9 mouse cellular contexts compared by ENCODE assay signal in genomic region chr10:62843787-62844491, GRCm38 (mm10). TPM values are rescaled to one million over a fixed set of nuclear protein-coding genes. Genes with fewer than 3 reads are reported as not detected.
A peak's percentile ranks its signal among the peaks of the same experiment; 100 is the strongest.
DNase-seq lines count a peak whose midpoint lies in the region; ATAC-seq and TF ChIP-seq lines count a peak whose summit lies in the region.
"Had no signal": no experiment of that assay in that cellular context is flagged by ENCODE, and none has a peak within 500 bp of the region (broad histone marks: within the 10 kb centered on the region; RNA-seq: fewer than 3 reads in every experiment).

No protein-coding gene starts in this region.

- H3K27ac ChIP-seq in midbrain, embryonic 11.5 days (ENCODE audit: low read depth, low read length): no peak overlapping the region
- no peak overlapping the region for H3K27ac ChIP-seq in midbrain, postnatal 0 days (ENCODE audit: low read depth, low read length)
- H3K27ac ChIP-seq in heart, embryonic 10.5 days: peak overlapping the region; percentile 81
- peak overlapping the region; percentile 69 for H3K27ac ChIP-seq in stomach, postnatal 0 days (replicated peaks)
- no peak overlapping the region for H3K27ac ChIP-seq in liver, embryonic 11.5 days (ENCODE audit: low read depth, low read length)
- H3K27ac ChIP-seq in cerebellum, adult 2 months (ENCODE audit: insufficient read depth, low read length): no peak overlapping the region
- H3K27ac ChIP-seq: midbrain, embryonic 12.5 days had no signal

- no peak for TF ChIP-seq CTCF in midbrain, postnatal 0 days (IDR thresholded peaks at IDR 0.05)
- no peak for TF ChIP-seq CTCF in stomach, postnatal 0 days (IDR thresholded peaks at IDR 0.05; ENCODE audit: low read depth)
- no peak for TF ChIP-seq CTCF in cerebellum, adult 2 months (IDR thresholded peaks at IDR 0.05; ENCODE audit: borderline replicate concordance, insufficient read depth, low read depth, low read length)

- no peak for ATAC-seq in midbrain, embryonic 11.5 days (ENCODE audit: low FRiP score)
- no peak for ATAC-seq in midbrain, postnatal 0 days (ENCODE audit: low FRiP score)
- peak; percentile 91 for ATAC-seq in stomach, postnatal 0 days (ENCODE audit: low FRiP score, low TSS enrichment)
- ATAC-seq in liver, embryonic 11.5 days (replicated peaks; ENCODE audit: low FRiP score): no peak

- TF ChIP-seq EP300 in stomach, postnatal 0 days (optimal IDR thresholded peaks at IDR 0.05): no peak

- DNase-seq in midbrain, embryonic 11.5 days (ENCODE audit: low spot score, missing footprints): peak; percentile 64
- DNase-seq in midbrain, postnatal 0 days (ENCODE audit: low spot score): no peak
- peak; percentile 80 for DNase-seq in heart, embryonic 10.5 days (ENCODE audit: low spot score)
- peak; percentile 80 to 86 for DNase-seq in kidney, postnatal 36 days
- peak; percentile 60 for DNase-seq in stomach, postnatal 0 days (ENCODE audit: low spot score)
- DNase-seq in right cerebral cortex, postnatal 36 days (ENCODE audit: low spot score in 2 of 2): no peak
- no peak for DNase-seq in liver, embryonic 11.5 days (ENCODE audit: low spot score)
- DNase-seq in cerebellum, adult 2 months: no peak

- H3K36me3 ChIP-seq in midbrain, embryonic 11.5 days (ENCODE audit: control insufficient read depth, insufficient read depth, low read length): peaks cover 7% of the 10 kb centered on the region; the same call in 1 of the 2 replicates
- H3K36me3 ChIP-seq in midbrain, postnatal 0 days (ENCODE audit: insufficient read depth, low read length): peaks cover 10% of the 10 kb centered on the region
- H3K36me3 ChIP-seq in heart, embryonic 10.5 days: peaks cover 15% of the 10 kb centered on the region
- no peaks in the 10 kb centered on the region; the same call in 1 of the 2 replicates for H3K36me3 ChIP-seq in stomach, postnatal 0 days (ENCODE audit: control insufficient read depth, insufficient read depth, low read length)
- H3K36me3 ChIP-seq in liver, embryonic 11.5 days (ENCODE audit: control insufficient read depth, insufficient read depth, low read length): no peaks in the 10 kb centered on the region

- no peak for TF ChIP-seq POLR2A in cerebellum, adult 2 months (IDR thresholded peaks at IDR 0.05; ENCODE audit: borderline replicate concordance, insufficient read depth, low read length)

- no peaks in the 10 kb centered on the region for H3K4me1 ChIP-seq in midbrain, embryonic 11.5 days (ENCODE audit: control insufficient read depth, insufficient read depth, low read length)
- no peaks in the 10 kb centered on the region for H3K4me1 ChIP-seq in midbrain, postnatal 0 days (ENCODE audit: insufficient read depth, low read length)
- peaks cover 23% of the 10 kb centered on the region; the same call in 1 of the 2 replicates for H3K4me1 ChIP-seq in heart, embryonic 10.5 days
- peaks cover 3% of the 10 kb centered on the region; the same call in 1 of the 2 replicates for H3K4me1 ChIP-seq in stomach, postnatal 0 days (replicated peaks; ENCODE audit: control insufficient read depth, insufficient read depth)
- H3K4me1 ChIP-seq in liver, embryonic 11.5 days (replicated peaks; ENCODE audit: control insufficient read depth, insufficient read depth, low read length): no peaks in the 10 kb centered on the region
- H3K4me1 ChIP-seq in cerebellum, adult 2 months (ENCODE audit: control insufficient read depth, insufficient read depth, low read length): peaks cover 11% of the 10 kb centered on the region
- H3K4me1 ChIP-seq: midbrain, embryonic 12.5 days had no signal

- no peaks in the 10 kb centered on the region for H3K27me3 ChIP-seq in midbrain, embryonic 11.5 days (ENCODE audit: control insufficient read depth, insufficient read depth, low read length)
- H3K27me3 ChIP-seq in midbrain, postnatal 0 days (ENCODE audit: insufficient read depth, low read length): no peaks in the 10 kb centered on the region
- no peaks in the 10 kb centered on the region for H3K27me3 ChIP-seq in heart, embryonic 10.5 days (ENCODE audit: insufficient read depth, poor library complexity, severe bottlenecking)
- no peaks in the 10 kb centered on the region for H3K27me3 ChIP-seq in stomach, postnatal 0 days (ENCODE audit: control insufficient read depth, insufficient read depth, low read length)
- no peaks in the 10 kb centered on the region for H3K27me3 ChIP-seq in liver, embryonic 11.5 days (replicated peaks; ENCODE audit: control insufficient read depth, insufficient read depth, low read length)
- no peaks in the 10 kb centered on the region for H3K27me3 ChIP-seq in cerebellum, adult 2 months (ENCODE audit: control insufficient read depth, insufficient read depth, low read length)
- H3K27me3 ChIP-seq: midbrain, embryonic 12.5 days had no signal

- WGBS in midbrain, embryonic 11.5 days: 80% methylated on average over 9 of the region's 9 CpGs
- 81% methylated on average over 9 of the region's 9 CpGs for WGBS in midbrain, postnatal 0 days
- 30% methylated on average over 9 of the region's 9 CpGs for WGBS in heart, embryonic 10.5 days
- 25% methylated on average over 9 of the region's 9 CpGs for WGBS in stomach, postnatal 0 days
- WGBS in liver, embryonic 11.5 days: 61% methylated on average over 9 of the region's 9 CpGs
- WGBS in cerebellum, adult 2 months: 72% methylated on average over 9 of the region's 9 CpGs

- no peak overlapping the region for H3K9ac ChIP-seq in midbrain, embryonic 11.5 days (ENCODE audit: low read length)
- H3K9ac ChIP-seq in midbrain, postnatal 0 days (replicated peaks; ENCODE audit: low read length, poor library complexity, severe bottlenecking): no peak overlapping the region
- no peak overlapping the region for H3K9ac ChIP-seq in stomach, postnatal 0 days (ENCODE audit: low read length)
- H3K9ac ChIP-seq in liver, embryonic 11.5 days (ENCODE audit: low read depth, low read length): no peak overlapping the region
- H3K9ac ChIP-seq: midbrain, embryonic 12.5 days had no signal

- no peak overlapping the region for H3K4me2 ChIP-seq in midbrain, embryonic 11.5 days
- H3K4me2 ChIP-seq in midbrain, postnatal 0 days (ENCODE audit: low read depth, low read length, poor library complexity, severe bottlenecking): no peak overlapping the region
- peak overlapping the region; percentile 32 for H3K4me2 ChIP-seq in stomach, postnatal 0 days (replicated peaks; ENCODE audit: low read depth)
- H3K4me2 ChIP-seq in liver, embryonic 11.5 days: no peak overlapping the region
- H3K4me2 ChIP-seq: midbrain, embryonic 12.5 days had no signal

- no peaks in the 10 kb centered on the region for H3K9me3 ChIP-seq in midbrain, embryonic 11.5 days (ENCODE audit: control insufficient read depth, low read length)
- no peaks in the 10 kb centered on the region for H3K9me3 ChIP-seq in midbrain, postnatal 0 days (ENCODE audit: low read length)
- H3K9me3 ChIP-seq in heart, embryonic 10.5 days: no peaks in the 10 kb centered on the region
- H3K9me3 ChIP-seq in stomach, postnatal 0 days (ENCODE audit: control insufficient read depth, low read length): no peaks in the 10 kb centered on the region
- no peaks in the 10 kb centered on the region for H3K9me3 ChIP-seq in liver, embryonic 11.5 days (ENCODE audit: control insufficient read depth, low read length)
- H3K9me3 ChIP-seq: midbrain, embryonic 12.5 days had no signal

- H3K4me3 ChIP-seq in midbrain, embryonic 11.5 days (ENCODE audit: low read depth, low read length): no peak overlapping the region
- H3K4me3 ChIP-seq in midbrain, postnatal 0 days (ENCODE audit: low read depth, low read length): no peak overlapping the region
- H3K4me3 ChIP-seq in heart, embryonic 10.5 days: peak overlapping the region; percentile 23; the same call in 1 of the 2 replicates
- H3K4me3 ChIP-seq in stomach, postnatal 0 days (ENCODE audit: low read depth, low read length): no peak overlapping the region
- H3K4me3 ChIP-seq in liver, embryonic 11.5 days (ENCODE audit: low read depth, low read length): no peak overlapping the region
- H3K4me3 ChIP-seq in cerebellum, adult 2 months (replicated peaks; ENCODE audit: insufficient read depth, low read depth, low read length): no peak overlapping the region
- H3K4me3 ChIP-seq: midbrain, embryonic 12.5 days had no signal

RNA-seq across cellular contexts. Expression of gene Ccar1, which starts 51.9 kb away (rescaled TPM):
- 159 and 168 TPM in 2 replicates for polyA plus RNA-seq in midbrain, embryonic 11.5 days (2014; fragmentation: Nextera tagmentation; extraction: Ambion mirVana)
- 49.9 and 70.8 TPM in 2 replicates for total RNA-seq in midbrain, postnatal 0 days (2014; rRNA removed)
- 69.6 and 78.5 TPM in 2 replicates for polyA plus RNA-seq in midbrain, postnatal 0 days (2015; fragmentation: Nextera tagmentation; extraction: Ambion mirVana)
- 106 and 127 TPM in 2 replicates for polyA plus RNA-seq in heart, embryonic 10.5 days (2016; fragmentation: Nextera tagmentation; extraction: Ambion mirVana)
- 42.0 and 43.0 TPM in 2 replicates for polyA plus RNA-seq in stomach, postnatal 0 days (2015; fragmentation: Nextera tagmentation; extraction: Ambion mirVana)
- 116 and 123 TPM in 2 replicates for polyA plus RNA-seq in liver, embryonic 11.5 days (2014; fragmentation: Nextera tagmentation; extraction: Ambion mirVana)
- 39.5 and 41.5 TPM in 2 replicates for polyA plus RNA-seq in cerebellum, adult 2 months (2012; rRNA removed)

Comparison
In these comparisons a context has a peak if more than half of its experiments do, and no peak if none do; other contexts are left out.
1. DNase-seq: peak in midbrain, embryonic 11.5 days (single experiment), heart, embryonic 10.5 days (single experiment), kidney, postnatal 36 days (2 of 2) and stomach, postnatal 0 days (single experiment); none in midbrain, postnatal 0 days (single experiment), right cerebral cortex, postnatal 36 days (0 of 2), liver, embryonic 11.5 days (single experiment) and cerebellum, adult 2 months (0 of 2).
2. H3K27ac ChIP-seq: peak in heart, embryonic 10.5 days (single experiment) and stomach, postnatal 0 days (single experiment); none in midbrain, embryonic 11.5 days (single experiment), midbrain, postnatal 0 days (single experiment), liver, embryonic 11.5 days (single experiment) and cerebellum, adult 2 months (single experiment).